Mouse (Mus musculus) right cerebral cortex, postnatal 25 days (tissue): ENCODE measurements around the gene Slc35g2.
A peak's percentile ranks its signal among the peaks of the same experiment; 100 is the strongest.

Experiments used
- DNase-seq: peaks from one replicate; pipeline ENCODE4 v3.0.0; 2022

Slc35g2 gene

GRCm38 (mm10) chr9:100558991-100559390 is 11.9 kb downstream of the Slc35g2 start:
- DNase-seq: no peak

GRCm38 (mm10) chr9:100558023-100558573 is 12.8 kb downstream of the Slc35g2 start:
- DNase-seq: no peak

DNA sequence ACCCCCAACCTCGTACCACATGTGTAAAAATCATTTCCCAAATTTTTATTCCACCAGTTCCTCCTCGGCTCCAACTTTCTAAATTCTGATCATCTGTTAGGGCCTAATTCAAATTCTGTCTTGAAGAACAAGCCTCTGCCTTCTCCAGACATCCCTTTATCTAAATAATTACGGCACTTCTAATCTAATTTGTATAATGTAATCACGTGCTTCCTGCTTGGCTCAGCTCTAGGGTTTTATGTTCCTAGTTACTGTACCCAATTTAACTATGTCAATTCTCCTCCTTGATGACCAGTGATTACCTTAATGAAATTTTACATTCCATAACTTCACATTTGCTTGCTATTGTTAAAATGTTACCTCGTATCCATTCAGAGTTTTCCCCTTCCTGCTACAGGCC is 15.2 kb downstream of the Slc35g2 start:
- no peak for DNase-seq

DNA sequence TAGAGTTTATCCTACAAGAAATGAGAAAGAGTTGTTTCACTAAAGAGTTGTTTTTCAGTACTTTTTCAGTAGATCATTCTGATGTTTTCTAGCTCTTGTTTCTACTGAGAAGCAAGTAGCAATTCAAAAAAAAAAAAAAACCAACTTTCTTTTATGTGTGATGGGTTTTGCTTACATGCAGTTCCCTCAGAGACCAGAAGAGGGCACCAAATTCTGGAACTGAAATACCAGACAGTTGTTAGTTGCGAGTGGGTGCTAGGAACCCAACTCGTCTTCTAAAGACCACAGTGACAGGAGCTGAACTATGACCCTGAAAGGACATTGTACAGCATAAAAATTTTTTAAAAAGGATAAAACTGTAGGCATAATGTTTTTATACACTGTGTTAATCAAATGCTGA is 22.6 kb downstream of the Slc35g2 start:
- DNase-seq: no peak

DNA sequence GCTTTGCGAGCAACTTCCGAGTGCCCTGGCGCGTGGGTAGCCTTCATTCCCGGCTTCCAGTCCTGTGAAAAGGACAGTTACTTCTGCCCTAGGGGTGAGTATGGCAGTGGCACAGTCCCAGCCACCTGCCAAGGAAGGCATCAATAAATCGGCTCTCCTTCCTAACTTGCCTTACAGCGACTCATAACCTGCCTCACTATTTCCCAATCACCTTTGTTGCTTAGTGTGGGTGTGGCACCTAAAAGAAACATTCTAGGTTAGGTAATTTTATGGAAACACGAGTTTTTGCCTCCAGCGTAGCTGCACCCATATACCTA is 24.3 kb downstream of the Slc35g2 start:
- DNase-seq: no peak

- DNase-seq: peak; percentile 100
These were observed 24.9 kb downstream of the Slc35g2 start, which contains the start of gene Nck1 for GRCm38 (mm10) chr9:100545715-100546593. Gene Nck1, minus strand, starts transcription at chr9:100546134.

GRCm38 (mm10) chr9:100544948-100545714 is 25.8 kb downstream of the Slc35g2 start:
- no peak for DNase-seq

GRCm38 (mm10) chr9:100535618-100536262 is 35.1 kb downstream of the Slc35g2 start:
- DNase-seq: no peak

GRCm38 (mm10) chr9:100534686-100535085 is 36.2 kb downstream of the Slc35g2 start:
- no peak for DNase-seq

DNA sequence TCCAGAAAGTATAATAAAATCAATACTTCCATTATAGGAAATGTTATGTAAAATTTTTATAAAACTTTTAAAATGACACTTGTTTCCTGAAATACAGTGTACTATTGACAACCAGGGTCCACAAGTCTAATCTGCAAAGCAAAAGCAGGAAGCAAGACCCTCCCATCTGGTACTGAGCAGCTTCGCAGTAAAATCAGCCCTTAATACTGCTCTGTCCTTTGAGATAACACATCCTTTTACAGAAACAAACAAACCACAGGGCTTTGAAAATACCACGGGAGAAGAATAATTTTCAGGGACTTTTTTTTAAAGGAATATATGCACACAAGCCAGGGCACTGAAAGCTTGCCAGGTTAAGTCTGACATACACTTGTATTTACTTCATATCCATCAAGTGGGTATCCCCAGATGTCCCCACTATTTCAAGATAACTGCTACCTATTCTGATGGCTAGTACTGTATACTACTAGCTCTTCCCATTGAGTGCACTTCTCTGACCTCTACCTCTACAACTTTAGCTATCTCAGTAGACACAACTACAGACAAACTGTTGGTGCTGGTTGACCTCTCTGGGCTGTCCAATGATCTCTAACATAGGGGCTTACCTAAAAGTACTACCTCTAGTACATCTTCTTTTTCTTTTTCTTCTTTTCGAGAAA is 37.9 kb downstream of the Slc35g2 start:
- DNase-seq: no peak

GRCm38 (mm10) chr9:100531296-100531695 is 39.6 kb downstream of the Slc35g2 start:
- DNase-seq: no peak

DNA sequence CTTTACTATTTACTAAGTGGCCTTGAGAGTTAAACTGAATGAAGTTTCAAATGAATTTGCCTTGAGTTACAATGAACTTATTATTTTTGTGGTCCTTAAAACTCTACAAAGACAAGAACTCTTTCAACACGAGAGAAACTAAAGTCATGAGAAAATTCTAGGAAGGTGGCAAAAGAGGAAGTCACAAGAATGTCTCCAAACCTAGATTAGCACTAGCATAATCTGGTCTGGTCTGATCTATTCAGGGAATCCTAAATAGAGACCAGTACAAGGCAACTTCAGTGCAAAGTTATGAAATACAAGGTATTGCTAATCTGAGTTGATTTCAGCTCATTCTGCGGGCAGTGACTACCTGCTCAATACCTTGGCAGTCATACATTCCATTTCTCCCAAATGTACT is 45.7 kb downstream of the Slc35g2 start:
- no peak for DNase-seq

DNA sequence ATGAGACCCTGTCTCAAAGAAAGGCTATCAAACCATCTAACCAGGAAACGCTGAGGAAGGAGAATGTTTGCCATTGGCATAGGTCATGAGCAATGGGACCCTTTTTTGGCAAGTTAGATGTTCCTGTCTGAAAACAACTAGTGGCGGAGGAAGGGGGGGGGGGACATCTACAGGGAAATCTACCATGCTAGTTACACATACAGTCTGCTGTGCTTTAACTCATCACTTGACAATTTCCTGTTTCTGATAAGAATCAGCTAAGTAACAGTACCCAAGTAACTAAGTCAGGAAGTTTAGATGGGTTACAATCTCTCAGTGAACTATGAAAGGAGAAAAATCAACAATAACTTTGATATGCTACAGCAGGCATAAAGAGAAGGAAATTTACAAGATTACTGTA is 48.9 kb downstream of the Slc35g2 start:
- no peak for DNase-seq

DNA sequence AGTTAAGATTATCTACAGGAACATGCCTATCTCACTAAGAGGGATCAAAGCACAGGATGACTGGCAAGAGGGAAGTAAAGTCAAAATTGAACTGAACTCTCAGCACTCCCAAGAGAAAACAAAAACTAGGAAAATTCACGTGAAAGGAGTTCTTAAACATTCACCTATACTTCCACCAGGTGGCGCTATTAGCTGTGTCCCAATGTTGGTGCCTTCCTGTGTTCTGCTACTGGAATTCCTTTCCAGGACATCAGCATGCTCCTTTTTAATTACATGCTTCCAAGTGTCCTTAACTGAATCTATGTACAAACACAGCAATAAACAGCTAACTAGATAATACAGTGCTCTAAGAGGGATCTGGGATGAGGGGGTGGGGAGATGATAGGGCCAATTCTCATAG is 50.3 kb downstream of the Slc35g2 start:
- no peak for DNase-seq

DNA sequence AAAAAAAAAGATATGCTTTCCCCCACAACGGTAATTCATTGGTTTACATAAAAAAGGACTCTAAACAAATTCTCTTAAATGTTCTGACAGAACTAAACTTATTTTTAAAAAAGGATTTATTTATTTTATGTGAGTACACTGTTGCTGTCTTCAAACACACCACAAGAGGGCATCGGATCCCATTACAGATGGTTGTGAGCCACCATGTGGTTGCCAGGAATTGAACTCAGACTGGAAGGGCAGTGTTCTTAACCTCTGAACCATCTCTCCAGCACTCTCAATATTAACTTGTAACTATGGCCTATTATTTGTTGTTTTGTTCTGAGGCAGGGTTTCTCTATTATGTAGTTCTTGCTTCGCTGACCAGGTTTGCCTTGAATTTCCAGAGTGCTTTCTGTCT is 50.9 kb downstream of the Slc35g2 start:
- DNase-seq: no peak

DNA sequence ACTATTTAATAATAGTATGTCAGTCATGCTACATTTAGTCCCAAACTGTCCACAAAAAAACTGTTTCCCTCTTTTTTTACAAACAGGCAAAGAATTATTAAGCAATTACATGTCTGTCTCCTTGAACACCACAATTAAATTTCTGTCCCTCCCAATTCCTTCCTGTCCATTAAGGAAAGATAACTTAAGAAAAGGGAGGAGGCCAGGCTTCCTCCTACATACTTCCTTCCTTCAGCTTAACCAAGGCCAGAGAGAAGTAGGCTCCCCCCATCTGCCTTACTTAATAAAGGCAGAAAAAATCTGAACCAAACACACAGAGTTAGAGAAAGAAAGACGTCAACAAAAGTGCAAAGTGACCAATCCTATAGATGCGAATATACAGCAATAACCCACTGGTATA is 63.3 kb downstream of the Slc35g2 start:
- no peak for DNase-seq

- no peak for DNase-seq
These were observed 64.2 kb downstream of the Slc35g2 start for GRCm38 (mm10) chr9:100506652-100507051.

DNA sequence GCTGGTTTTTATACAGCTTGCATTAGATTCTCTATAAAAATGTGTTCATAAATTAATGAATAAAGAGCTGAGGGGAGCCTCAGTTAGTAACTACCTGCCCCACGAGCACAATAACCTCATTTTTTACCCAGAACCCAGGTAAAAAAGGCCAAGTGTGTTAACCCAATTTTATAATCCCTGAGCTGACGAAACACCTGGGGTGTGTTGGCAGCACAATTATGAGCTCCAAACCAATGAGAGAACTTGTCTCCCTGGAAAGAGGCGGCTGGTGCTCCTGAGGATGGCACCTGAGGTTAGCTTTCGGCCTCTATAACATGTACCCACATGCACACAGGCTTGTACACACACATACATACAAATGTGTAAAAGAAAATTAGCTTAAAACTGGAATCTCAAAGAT is 65.4 kb downstream of the Slc35g2 start:
- no peak for DNase-seq
